Mouse (Mus musculus) retina, postnatal 7 days (tissue): ENCODE measurements around the gene Ndufb6.

ENCODE experiments used
- DNase-seq: peaks from one replicate; pipeline ENCODE4 v3.0.0-alpha.2; 2012; ENCODE audit warnings: low read depth, low spot score

Ndufb6 gene

DNA sequence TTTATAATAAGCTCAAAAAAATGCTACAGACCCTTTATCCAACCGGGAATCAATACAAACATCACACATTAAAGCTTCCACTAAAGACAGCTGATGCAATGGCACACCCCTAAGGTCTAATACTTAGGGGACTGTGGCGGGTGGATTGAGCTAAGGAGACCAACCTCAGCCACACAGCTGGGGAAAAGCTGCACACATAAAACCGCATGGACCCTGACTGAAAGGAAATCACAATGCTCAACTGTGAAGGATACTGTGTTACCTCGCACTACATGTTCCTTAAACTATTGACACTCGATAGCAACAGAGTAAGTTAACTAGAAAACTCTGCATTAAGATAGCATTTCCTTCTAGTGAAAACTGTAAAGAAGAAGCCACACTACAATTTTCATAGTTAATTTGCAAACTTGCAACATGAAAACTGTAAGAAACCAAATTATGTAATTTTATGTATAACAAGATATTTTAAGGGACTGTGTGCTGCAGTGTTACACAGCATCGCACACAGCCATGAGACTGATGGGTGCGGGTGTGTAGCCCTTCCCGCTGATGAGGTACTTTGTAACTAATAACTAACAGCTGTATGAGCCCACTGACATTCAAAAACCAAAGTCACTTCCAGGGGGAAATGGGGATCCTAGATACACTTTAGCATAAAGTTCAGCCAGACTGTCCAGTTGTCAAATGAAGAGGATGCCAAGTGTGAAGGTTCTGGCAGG, 24.7 kb downstream of the Ndufb6 start:
- no peak for DNase-seq

GRCm38 (mm10) chr4:40253766-40254165, 25.5 kb downstream of the Ndufb6 start:
- no peak for DNase-seq

DNA sequence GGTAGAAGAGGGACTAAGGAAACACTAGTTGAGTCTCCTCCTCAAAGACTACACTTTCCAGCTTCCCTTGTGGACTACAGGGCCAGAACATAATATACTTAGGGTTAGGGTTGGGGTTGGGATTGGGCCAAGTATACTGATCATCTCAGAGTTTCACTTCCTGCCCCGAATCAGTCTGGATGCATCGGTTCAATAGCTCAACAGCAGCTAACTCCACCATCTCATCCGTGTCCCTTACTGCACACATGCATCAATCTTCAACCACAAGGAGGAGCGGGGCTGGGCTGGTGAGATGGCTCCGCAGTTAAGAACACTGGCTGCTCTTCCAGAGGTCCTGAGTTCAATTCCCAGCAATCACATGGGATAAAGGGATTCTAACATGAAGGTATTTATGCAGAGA, 28.2 kb downstream of the Ndufb6 start:
- DNase-seq, result no peak

GRCm38 (mm10) chr4:40244035-40244434, 35.2 kb downstream of the Ndufb6 start:
- DNase-seq, result no peak

DNA sequence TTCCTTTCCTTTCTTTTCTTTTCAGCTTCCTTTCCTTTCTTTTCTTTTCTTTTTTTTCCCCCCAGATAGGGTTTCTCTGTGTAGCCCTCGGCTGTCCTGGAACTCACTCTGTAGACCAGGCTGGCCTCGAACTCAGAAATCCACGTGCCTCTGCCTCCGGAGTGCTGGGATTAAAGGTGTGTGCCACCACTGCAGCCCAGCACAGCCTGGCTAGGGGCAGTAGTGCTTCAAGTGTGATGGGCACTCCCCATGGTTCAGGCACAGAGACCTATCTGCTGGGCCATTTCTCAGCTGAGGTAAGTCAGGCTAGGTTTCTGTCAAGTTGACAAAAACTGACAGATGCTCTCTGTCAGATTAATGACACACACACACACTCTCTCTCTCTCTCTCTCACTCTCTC, 36.2 kb downstream of the Ndufb6 start:
- DNase-seq, result no peak

DNA sequence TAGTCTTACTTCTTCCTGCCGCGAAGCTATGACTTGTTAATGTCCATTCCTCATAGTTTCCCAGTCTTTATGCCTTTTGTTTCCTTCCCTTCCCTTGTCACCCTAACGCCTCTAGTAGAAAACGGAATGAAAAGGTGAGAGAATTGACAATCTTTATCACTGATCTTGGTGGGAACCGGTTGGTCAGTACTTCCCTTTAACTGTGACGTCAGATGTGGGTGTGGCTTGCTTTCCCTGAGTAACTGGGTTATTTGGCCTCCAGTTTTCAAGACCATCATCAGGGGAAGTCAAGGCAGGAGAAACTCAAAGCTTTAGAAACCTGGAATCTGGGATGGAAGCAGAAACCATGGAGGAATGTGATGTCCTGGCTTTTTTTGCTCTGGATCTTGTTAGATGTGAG, 37.3 kb downstream of the Ndufb6 start:
- no peak for DNase-seq

- no peak for DNase-seq
These were observed 38.9 kb downstream of the Ndufb6 start for GRCm38 (mm10) chr4:40240272-40240744.

GRCm38 (mm10) chr4:40239409-40240271, 39.6 kb downstream of the Ndufb6 start, which contains the start of gene Ddx58:
TSS of gene Ddx58 (minus strand) at chr4:40239828.
- DNase-seq, result no peak

DNA sequence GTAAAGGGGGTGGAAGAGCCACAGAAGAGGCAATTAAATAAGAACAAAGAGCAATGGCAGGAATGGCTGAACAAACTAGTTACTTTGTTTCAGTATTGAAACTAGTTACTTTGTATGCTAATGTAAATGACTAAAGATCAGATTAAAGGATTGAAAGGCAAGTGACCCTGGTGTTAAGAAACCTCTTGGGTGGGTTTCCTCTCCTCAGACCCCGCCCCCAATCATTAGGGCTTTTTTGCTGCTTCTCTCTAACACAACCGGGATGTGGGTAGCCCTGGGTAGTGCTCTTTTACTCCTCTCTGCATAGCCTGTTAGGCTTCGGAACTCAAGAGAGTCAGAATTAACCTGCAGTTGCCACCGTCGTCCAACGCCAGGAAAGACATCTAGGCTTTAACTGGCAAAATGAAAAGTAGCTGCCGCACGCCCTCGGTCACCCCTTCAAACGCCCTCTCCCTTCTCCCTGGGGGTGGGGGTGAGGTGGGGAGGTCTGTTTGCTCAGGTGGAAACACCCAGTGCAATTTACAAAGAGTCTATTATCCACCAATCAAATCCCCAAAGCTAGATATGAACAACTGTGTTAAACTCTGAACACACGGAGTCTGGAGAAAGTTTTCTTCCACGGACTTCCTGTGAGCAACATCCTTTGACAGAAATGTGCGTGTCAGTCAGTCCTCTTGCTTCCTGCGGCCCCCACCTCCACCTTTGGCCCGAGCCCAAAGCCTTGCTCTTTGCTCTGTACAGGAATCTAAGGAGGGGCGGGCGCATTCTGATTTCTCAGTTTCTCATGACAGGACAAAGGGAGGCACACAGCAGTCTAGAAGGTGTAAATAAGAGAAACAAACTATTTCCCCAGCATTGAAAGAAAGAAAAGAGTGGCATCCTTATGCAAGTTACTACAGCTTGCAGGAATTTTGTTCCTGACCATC, 40.5 kb downstream of the Ndufb6 start:
- no peak for DNase-seq

DNA sequence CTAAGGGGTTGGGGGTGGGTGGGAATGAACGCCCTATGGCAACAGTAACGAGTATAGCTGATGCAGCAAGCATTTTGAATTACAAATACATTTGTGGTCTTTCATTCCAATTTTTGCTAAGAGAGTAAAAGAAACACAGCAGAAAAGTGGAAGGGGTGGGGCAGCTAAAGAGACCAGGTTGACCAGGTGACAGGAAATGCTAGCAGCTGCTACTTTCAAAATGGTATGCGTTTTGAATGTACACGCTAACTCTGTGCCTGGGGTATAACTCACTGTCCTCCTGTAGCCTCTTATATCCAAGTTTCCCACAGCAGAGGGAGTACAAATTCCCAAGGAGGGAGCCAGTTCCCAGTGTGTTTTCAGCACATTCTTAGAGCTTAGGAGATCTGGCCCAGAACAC, 42.4 kb downstream of the Ndufb6 start:
- no peak for DNase-seq

GRCm38 (mm10) chr4:40234256-40234655, 45.0 kb downstream of the Ndufb6 start:
- no peak for DNase-seq

DNA sequence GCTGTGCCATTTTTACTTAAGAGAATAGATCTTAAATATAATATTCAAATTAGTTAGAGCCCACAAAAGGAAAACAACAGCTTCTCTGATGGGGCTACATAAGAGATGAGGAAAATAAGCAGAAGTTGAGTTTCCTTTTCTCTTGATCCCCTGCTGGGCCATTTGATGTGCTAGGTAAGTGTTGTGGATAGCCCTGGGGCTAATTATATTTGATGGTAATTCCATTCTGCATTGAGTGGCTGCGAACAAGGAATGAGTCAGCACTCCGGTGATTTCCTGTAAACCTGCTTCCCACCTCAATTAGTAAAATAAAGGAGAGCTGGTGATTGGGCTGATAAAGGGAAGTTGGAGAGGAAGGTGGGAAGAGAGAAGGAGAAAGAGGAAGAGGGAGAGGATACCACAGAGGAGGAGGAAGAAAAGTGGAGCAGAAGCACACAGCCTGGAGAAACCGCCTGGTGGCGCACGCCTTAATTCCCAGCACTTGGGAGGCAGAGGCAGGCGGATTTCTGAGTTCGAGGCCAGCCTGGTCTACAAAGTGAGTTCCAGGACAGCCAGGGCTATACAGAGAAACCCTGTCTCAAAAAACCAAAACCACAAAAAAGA, 46.1 kb downstream of the Ndufb6 start:
- DNase-seq, result no peak

GRCm38 (mm10) chr4:40229723-40230122, 49.5 kb downstream of the Ndufb6 start:
- DNase-seq, result no peak

GRCm38 (mm10) chr4:40227886-40228285, 51.3 kb downstream of the Ndufb6 start:
- no peak for DNase-seq

GRCm38 (mm10) chr4:40227131-40227530, 52.1 kb downstream of the Ndufb6 start:
- no peak for DNase-seq

- no peak for DNase-seq
These were observed 53.1 kb downstream of the Ndufb6 start for GRCm38 (mm10) chr4:40226095-40226494.

DNA sequence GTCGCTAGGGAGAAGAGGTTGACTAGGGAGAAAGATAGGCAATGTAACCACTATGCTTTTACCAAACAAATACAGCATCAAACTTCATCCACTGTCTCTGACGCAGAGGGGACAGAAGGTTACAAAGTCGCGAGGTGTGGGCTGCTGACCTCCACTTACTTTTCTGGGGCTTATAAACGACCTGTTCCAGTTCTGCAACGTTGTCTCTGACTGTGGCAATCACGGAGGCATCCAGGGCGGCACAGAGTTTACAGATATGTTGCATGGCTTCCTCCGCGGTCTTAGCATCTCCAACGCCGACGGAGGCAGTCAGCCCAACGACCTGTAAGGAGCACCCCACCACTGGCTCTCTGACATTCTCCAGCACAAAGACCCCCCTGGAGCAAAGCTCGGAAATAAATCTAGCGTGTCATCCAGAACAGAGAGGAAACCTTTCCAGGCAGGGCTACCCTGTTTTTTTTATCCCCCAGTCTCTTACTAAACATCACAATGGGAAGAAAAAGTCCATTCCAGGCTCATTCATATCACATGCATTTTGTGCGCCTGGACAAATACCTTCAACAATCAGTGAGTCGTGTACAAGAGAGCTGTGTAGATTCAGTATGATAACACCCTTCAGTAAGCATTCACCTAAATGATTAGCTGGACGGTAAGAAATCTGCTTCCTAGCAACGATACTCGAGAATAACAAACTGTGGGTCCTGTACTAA, 57.2 kb downstream of the Ndufb6 start:
- no peak for DNase-seq

DNA sequence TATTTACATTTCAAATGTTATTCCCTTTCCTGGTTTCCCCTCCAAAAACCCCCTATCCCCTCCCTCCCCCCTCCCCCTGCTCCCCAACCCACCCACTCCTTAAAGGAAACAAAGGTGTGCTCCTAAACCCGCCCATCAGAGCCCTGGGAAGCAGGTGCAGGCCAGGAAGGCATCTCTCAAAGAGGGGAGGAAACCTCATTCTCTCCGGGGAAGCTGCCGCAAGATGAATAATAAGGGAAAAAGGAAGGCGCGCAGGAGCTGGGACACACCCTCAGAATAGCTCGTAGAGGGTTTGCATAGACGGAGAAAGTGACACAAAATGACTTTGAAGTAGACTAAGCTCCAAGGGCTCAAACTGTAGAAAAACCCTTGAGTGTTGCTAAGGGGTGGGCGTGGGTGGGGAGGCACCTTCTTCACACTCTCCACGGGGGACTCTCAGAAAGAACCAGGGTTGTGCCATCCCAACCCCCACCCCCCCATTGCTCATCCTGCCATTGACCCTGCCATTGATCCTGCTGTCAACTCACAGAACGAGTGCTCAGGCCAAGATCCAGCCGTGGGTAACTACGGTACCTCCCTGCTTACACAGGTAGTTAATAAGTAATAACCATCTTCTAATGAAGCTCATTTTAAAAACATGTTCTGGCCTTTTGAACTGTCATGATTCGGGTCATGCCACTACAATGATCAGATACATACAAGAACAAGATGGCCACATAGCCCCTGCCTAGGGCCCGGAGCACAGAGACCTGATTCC, 58.0 kb downstream of the Ndufb6 start:
- no peak for DNase-seq
